Mouse (Mus musculus) ES-E14 (cell line): ENCODE data around the gene Ppp1r14c. TPM values are rescaled to one million over a fixed set of nuclear protein-coding genes. Genes with fewer than 3 reads are reported as not detected.

ENCODE experiments used
- DNase-seq: peaks from one replicate; pipeline ENCODE4 v3.0.0-alpha.2; 2013; ENCODE audit warnings: low read depth, low spot score
- H3K27ac ChIP-seq: 2 replicates; pipeline ENCODE4 v1.5.1; 2012; ENCODE audit warnings: low read depth, mild to moderate bottlenecking, low read length, moderate library complexity, mixed read lengths; ENCODE audit not compliant: poor library complexity, insufficient read depth, severe bottlenecking
- H3K36me3 ChIP-seq: 2 replicates; pipeline ENCODE4 v1.6.1; 2012; ENCODE audit warnings: mild to moderate bottlenecking, low read length, moderate library complexity, mixed read lengths; ENCODE audit not compliant: control insufficient read depth, poor library complexity, insufficient read depth, severe bottlenecking
- H3K4me1 ChIP-seq, 2 experiments: fragments of 150-350 bp in 1 of 2; sonication (generic) in 1 of 2; 2 replicates each; pipeline ENCODE4 v1.6.1; 2012; ENCODE audit warnings: low read length in 2 of 2, mild to moderate bottlenecking in 1 of 2, mixed read lengths in 1 of 2; ENCODE audit not compliant: control insufficient read depth in 2 of 2, insufficient read depth in 2 of 2, poor library complexity in 1 of 2
- H3K4me3 ChIP-seq, 2 experiments: fragments of 150-350 bp in 1 of 2; sonication (generic) in 1 of 2; 2 replicates each; pipeline ENCODE4 v1.5.1; 2012; ENCODE audit warnings: low read length in 2 of 2, low read depth in 1 of 2, mild to moderate bottlenecking in 1 of 2, mixed read lengths in 1 of 2; ENCODE audit not compliant: insufficient read depth in 1 of 2, poor library complexity in 1 of 2, severe bottlenecking in 1 of 2
- H3K9ac ChIP-seq: 2 replicates; pipeline ENCODE4 v1.6.1; 2012; ENCODE audit warnings: low read depth, mild to moderate bottlenecking, low read length, mixed read lengths; ENCODE audit not compliant: poor library complexity, insufficient read depth, severe bottlenecking
- H3K9me3 ChIP-seq: fragments of 150-350 bp; sonication (generic); 2 replicates; pipeline ENCODE4 v1.6.1; 2012; ENCODE audit warnings: low read depth, mild to moderate bottlenecking, low read length; ENCODE audit not compliant: control insufficient read depth, insufficient read depth
- CHD2 ChIP-seq: IDR thresholded peaks from 2 replicates; pipeline ENCODE4 v1.6.1; 2014; ENCODE audit warnings: mild to moderate bottlenecking, low read depth, low read length, inconsistent platforms
- HCFC1 ChIP-seq: IDR thresholded peaks from 2 replicates; pipeline ENCODE4 v1.6.1; 2012; ENCODE audit warnings: low read length, inconsistent platforms, borderline replicate concordance; ENCODE audit not compliant: insufficient read depth
- MAFK ChIP-seq: IDR thresholded peaks from 2 replicates; pipeline ENCODE4 v1.6.1; 2014; ENCODE audit warnings: mild to moderate bottlenecking, low read depth, low read length, inconsistent platforms; ENCODE audit not compliant: insufficient read depth
- ZC3H11A ChIP-seq: IDR thresholded peaks from 2 replicates; pipeline ENCODE4 v1.6.1; 2012; ENCODE audit warnings: low read depth, mild to moderate bottlenecking, inconsistent platforms, low read length, borderline replicate concordance
- ZNF384 ChIP-seq: IDR thresholded peaks from 2 replicates; pipeline ENCODE4 v1.6.1; 2012; ENCODE audit warnings: low read depth, low read length, inconsistent platforms
- in situ Hi-C, 2 experiments: fragments of 600-800 bp; cut with MboI; formaldehyde crosslinking; loops; one replicate each; pipeline ENCODE4 v1.15.1; 2025; ENCODE audit warnings: low sequenced_read_pairs in 2 of 2, inconsistent platforms in 1 of 2; ENCODE audit not compliant: unreplicated experiment in 2 of 2
- total RNA-seq: library from RNA; depleted of rRNA; stranded (reverse); fragments of 300-350 nt; gene quantifications from 2 replicates; pipeline ENCODE4 v1.2.3, GENCODE M21; 2012

Ppp1r14c gene
- total RNA-seq, 1 experiment: 0.62 TPM

DNA sequence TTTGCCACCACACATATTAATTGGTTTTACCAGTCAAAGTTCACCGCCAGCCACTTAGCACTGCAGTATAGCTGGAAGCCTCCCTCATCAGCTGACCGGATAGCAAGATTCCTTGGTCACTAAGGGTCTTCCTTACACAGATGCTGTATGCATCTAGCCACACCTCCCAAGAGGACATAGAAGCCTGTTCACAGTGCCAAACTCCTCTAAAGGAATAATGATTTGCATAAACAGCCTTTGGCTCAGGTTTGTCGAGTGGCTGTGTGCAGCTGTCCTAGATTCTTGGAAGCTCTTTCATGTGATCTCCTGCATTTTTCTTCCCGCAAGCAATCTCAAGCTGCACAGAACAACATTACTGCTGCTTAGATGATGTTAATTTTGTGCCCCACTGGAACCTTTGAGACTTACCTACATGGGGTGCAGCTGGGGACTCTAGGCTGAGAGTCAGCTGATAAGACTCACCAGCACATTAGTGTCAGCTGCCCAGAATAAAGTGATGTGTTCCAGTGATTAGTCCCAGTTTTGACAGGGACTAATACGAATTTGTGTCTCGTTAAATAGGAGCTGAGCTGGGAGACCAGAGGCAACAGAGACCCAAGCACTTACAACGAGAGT, 143.9 kb downstream of the Ppp1r14c start:
- Histone ChIP-seq H3K27ac (no peak overlapping the region), H3K9me3 (no peaks in the 10 kb centered on the region), H3K9ac (no peak overlapping the region), H3K4me3 (no peak overlapping the region), H3K4me1 (no peaks in the 10 kb centered on the region), H3K36me3 (no peaks in the 10 kb centered on the region)
- in situ Hi-C loops: no loop called here
- TF ChIP-seq CHD2 (no peak), ZNF384 (no peak), ZC3H11A (no peak), HCFC1 (no peak)
- DNase-seq: no peak

- no peak overlapping the region for H3K4me3 ChIP-seq
Observed at GRCm38 (mm10) chr10:3510486-3510885, 144.6 kb downstream of the Ppp1r14c start.

GRCm38 (mm10) chr10:3511401-3511800, 145.5 kb downstream of the Ppp1r14c start:
- DNase-seq: no peak
- Histone ChIP-seq H3K9ac (no peak overlapping the region), H3K4me1 (no peaks in the 10 kb centered on the region), H3K27ac (no peak overlapping the region), H3K9me3 (no peaks in the 10 kb centered on the region; the same call in 1 of the 2 replicates), H3K36me3 (no peaks in the 10 kb centered on the region), H3K4me3 (no peak overlapping the region)
- TF ChIP-seq HCFC1 (no peak), ZNF384 (no peak), MAFK (no peak), ZC3H11A (no peak), CHD2 (no peak)
- in situ Hi-C loops: no loop called here

More at GRCm38 (mm10) chr10:3510486-3510885, 144.6 kb downstream of the Ppp1r14c start:
- Histone ChIP-seq H3K9me3 (no peaks in the 10 kb centered on the region), H3K27ac (no peak overlapping the region), H3K9ac (no peak overlapping the region), H3K36me3 (no peaks in the 10 kb centered on the region), H3K4me1 (no peaks in the 10 kb centered on the region)
- TF ChIP-seq HCFC1: no peak
- no peak for TF ChIP-seq CHD2
- no peak for TF ChIP-seq ZNF384
- in situ Hi-C loops: no loop called here
- DNase-seq: no peak

GRCm38 (mm10) chr10:3512620-3513305, 146.9 kb downstream of the Ppp1r14c start:
- no peak overlapping the region for H3K27ac ChIP-seq
- no peaks in the 10 kb centered on the region for H3K36me3 ChIP-seq
- no peak overlapping the region for H3K4me3 ChIP-seq
- TF ChIP-seq HCFC1: no peak
- TF ChIP-seq MAFK: no peak
- 0 out of 2 replicates have a peak, but pooled peaks have one; percentile 31 for TF ChIP-seq ZNF384
- in situ Hi-C loops: no loop called here
- no peak for DNase-seq
- no peaks in the 10 kb centered on the region for H3K4me1 ChIP-seq
- no peak overlapping the region for H3K9ac ChIP-seq
- no peaks in the 10 kb centered on the region; the same call in 1 of the 2 replicates for H3K9me3 ChIP-seq
